Mouse (Mus musculus): Measurements from ENCODE around the gene Pfas. TPM values are rescaled to one million over a fixed set of nuclear protein-coding genes. Genes with fewer than 3 reads are reported as not detected.
"Not testable (repeated sequence)": the region's sequence is repeated elsewhere in the genome, so short reads cannot be mapped to it uniquely, and the experiment has no call there.

Gene Pfas
- polyA plus RNA-seq, 3 experiments from 2014 or later, result 22.0 to 29.0 (median 24.8) TPM

DNA sequence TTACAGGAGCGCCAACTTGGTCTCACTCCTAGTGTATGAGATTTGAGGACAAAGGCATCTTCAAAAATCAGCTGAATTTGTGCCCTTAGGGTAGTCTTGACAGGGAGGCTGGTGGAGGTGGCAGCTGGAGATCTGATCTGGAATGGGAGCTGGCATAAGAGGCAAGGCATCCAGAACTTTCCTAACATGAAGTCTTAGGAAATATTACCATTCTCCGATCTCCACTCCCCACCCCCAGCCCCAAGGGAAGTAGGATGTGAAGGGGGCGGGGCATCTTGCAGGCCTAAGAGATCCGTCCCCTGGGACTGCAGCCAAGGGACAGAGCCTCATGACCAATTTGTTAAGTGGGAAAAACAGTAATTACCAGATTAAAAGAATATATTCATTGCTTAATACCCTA is 38.0 kb downstream of the Pfas start:
- ATAC-seq, result no peak

DNA sequence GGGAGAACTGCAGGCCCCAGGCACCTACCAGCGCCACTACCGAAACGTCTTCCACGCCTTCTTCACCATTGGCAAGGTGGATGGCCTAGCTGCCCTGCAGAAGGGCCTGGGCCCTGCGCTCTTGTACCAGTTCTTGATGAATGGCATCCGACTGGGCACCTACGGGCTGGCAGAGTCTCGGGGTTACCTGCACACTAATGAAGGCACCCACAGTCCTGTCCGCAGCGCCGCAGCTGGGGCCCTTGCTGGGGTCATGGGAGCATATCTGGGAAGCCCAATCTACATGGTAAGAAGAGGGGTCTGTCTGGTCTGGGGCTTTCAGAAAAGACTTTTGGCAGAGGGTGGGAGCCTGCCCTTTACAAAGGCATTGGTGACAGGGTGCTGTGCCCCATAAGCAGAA is 39.5 kb downstream of the Pfas start:
- no peak for ATAC-seq

DNA sequence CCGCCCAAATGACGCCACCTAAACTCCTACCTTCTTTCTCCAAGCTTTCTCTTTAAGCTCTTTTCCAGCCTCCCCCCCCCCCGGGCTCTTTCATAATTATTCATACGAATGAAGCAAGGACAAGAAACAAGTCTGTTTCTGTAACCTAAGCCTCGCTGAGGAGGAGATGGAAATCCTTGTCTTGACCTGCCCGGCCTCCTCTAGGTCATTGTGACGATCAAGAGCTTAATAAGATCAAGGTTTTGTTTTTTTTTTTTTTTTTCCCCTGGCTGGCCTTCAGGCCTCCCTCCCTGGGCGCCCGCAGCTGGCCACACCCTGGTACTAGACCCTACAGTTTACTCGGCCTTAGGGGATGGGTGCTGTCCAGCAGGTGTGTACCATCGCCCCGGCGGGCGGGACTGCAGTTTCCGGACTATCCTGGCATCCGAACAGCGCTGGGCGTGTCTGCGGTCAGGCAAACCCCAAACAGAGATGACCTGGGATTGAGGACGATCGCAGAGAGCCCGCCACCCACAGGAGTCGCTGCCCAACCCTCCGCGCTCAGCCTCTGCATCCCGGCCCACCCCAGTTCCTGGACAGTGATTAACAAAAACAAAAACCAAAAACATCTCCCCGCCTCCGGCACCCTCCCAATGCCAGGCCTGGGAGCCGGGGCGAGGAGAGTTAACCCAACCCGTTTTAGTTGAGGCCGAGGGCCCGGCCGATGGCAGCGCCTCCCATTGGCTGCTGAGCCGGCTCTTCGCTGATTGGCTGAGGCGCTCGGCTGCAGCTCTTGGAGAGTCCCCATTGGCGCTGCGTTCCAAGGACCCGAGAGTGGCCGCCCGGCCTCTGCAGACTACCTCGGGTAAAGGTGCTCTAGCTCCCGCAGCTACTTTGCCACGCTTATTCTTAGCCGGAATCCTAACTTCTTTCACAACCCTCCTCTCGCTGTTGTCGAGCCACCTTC is 40.6 kb downstream of the Pfas start, which contains the start of gene Slc25a35:
Gene Slc25a35, plus strand, starts transcription at position 795 of the 946 bp plus-strand sequence.
- ATAC-seq, result peak; percentile 93

DNA sequence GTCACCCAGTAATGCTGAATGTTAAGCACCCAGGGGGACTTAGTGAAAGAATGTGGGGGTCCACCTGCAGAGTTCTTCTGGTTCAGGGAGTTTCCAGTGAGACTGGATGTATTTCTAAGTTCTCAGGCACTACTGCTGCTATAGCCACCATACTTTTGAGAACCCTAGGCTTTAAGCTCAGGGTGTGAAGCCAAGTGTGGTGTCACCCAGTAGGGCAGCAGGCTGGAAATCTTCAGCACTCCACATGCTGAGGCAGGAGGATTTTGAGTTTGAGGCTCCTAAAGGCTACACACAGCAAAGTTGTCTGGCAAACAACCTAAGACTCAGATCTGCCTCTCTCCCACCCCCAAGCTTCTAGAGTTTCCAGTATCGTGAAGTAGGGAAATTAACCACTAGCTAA is 41.7 kb downstream of the Pfas start:
- no peak for ATAC-seq

DNA sequence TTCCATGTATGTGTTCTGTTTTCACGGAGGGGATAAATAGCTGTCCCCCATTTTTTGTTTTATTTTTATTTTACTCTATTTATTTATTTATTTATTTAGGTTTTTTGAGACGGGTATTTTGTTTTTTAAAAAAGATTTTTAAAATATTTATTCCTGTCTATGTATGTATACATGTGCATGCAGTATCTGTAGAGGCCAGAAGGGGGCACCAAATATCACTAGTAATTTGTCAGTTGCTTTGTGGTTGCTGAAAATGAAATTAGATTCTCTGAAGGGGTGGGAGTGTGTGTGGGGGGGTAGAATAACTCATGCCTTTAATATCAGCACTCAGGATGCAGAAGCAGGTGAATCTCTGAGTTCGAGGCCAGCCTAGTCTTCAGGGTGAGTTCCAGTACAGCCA is 42.4 kb downstream of the Pfas start:
- peak; percentile 23 for ATAC-seq

- ATAC-seq, result no peak
Observed at GRCm38 (mm10) chr11:68965050-68965449, 43.2 kb downstream of the Pfas start.

DNA sequence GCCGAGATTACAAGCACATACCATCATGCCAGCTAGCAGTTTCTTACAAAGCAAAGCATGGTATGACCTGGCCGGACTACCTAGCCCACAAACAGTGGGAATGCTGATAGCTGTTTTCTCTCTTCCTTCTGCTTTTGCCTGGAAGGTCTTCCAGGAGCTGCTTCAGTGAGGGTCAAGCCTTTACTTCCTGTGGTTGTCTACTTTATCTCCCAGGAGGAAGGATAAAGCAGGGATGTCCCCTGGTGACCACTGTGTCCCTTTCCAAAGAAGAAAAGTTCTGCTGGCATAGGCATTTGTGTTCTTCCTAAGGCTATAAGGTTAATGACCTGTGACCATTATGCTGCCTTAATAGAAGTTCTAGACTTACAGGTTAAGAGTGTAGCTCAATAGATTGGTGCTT is 44.9 kb downstream of the Pfas start:
- no peak for ATAC-seq

DNA sequence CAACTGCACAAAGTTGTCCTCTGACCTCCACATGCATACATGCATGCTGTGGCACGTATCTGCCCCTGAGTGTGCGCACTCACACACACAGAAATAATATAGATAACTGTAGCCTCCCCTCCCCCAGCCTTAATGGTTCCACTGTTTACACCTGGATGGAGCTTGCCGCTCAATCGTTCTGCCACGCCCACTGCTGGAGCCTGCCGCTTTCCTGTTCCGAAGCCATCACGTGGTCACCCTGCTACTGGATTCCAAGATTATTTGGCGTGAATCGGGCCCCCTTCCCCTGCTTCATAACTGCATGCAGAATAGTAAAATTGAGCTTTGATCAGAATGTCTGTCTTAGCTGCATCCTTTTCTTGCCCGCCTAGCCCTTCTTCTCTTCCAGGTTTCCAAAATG is 46.1 kb downstream of the Pfas start:
- not testable (repeated sequence) for ATAC-seq

DNA sequence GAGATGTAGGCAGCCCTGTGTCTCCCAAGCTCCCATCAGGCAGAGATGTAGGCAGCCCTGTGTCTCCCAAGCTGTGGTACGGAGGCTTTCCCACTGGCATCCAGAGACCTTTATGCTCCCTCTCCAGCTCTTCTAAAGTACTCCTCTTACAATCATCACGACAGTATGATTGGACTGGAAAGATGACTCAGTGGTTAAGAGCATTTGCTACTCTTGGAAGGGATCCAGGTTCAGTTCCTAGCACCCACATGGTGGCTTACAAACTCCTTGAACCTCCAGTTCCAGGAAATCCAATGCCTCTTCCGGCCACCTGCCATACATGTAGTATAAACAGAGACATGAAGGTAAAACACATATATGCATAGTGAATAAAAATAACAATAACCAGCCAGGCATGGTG is 46.7 kb downstream of the Pfas start:
- no peak for ATAC-seq

GRCm38 (mm10) chr11:68957971-68958370 is 50.3 kb downstream of the Pfas start:
- no peak for ATAC-seq

DNA sequence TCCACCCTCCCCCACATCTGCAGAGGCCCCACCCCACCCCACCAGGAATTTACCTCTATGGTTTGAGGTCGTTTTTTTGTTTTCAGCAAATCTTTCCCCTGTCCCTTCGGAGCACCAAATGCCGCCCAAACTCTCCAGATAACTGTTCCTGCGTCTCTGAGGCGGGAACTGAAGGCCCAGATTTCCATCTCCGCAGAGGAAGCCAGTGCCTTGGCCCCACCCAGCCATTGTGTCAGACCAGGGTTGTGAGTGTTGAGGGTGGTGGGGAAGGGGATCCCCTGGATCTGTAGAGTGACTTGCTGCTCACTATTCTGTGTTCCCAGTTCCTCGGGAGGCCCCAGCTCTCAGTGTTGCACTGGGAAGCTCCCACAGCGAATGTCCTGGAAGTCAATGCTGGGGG is 51.0 kb downstream of the Pfas start, which contains the start of gene Arhgef15:
Gene Arhgef15, minus strand, starts transcription at position 173 of the 400 bp plus-strand sequence.
- ATAC-seq, result no peak

GRCm38 (mm10) chr11:68956697-68957096 is 51.6 kb downstream of the Pfas start:
- ATAC-seq, result no peak

- no peak for ATAC-seq
Observed at GRCm38 (mm10) chr11:68956107-68956506, 52.2 kb downstream of the Pfas start.

GRCm38 (mm10) chr11:68955473-68955872 is 52.8 kb downstream of the Pfas start:
- ATAC-seq, result no peak

- ATAC-seq, result no peak
Observed at GRCm38 (mm10) chr11:68954408-68954807, 53.9 kb downstream of the Pfas start.

DNA sequence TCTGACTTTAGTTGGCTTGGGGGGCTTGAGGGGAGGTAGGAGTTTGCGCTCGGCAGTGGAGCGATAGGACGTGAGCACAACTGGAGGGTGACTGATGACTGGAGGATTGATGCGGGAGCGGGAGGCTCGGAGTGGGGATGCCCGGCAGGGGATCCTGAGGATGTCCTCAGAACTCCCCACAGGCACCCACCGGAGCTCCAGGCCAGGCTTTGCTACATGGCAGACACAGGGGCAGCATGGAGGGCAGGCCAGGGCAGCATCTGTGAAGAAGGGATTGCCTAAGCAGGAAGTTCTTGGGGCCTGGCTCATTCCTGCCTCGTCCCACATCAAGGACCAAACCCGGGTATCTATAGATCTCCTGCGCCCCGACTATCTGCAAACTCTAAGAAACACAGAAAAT is 54.4 kb downstream of the Pfas start:
- ATAC-seq, result no peak

- ATAC-seq, result no peak
Observed at GRCm38 (mm10) chr11:68947542-68947993, 60.7 kb downstream of the Pfas start.

DNA sequence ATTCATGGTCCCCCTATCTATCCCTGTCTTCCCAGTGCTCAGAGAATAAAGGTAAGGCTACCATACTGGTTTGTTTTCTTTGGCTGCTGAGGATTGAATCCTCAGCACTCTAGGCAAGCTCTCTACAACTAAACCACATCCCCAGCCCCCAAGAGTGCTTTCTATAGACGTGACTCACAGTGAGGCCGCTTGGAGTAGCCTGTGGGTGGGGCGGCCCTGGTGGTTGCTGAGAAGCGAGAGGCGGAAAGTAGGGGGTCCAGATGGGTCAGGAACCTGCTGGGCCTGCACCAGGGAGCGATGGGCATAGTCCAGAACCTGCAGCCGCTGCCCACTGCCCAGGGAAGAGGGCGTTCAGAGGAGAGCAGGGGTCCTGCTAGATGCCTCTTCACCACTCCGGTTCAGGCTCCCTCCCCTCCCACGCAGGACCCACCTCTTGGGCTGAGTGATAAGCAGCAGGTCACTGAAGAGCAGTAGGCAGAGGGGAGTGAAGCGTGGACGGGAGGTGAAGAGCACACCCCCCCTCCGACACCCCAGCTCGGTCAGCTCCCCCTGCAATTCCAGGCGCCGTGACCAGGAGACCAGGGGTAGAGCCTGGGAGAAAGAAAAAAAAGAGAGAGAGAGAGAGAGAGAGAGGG is 61.3 kb downstream of the Pfas start:
- ATAC-seq, result no peak

DNA sequence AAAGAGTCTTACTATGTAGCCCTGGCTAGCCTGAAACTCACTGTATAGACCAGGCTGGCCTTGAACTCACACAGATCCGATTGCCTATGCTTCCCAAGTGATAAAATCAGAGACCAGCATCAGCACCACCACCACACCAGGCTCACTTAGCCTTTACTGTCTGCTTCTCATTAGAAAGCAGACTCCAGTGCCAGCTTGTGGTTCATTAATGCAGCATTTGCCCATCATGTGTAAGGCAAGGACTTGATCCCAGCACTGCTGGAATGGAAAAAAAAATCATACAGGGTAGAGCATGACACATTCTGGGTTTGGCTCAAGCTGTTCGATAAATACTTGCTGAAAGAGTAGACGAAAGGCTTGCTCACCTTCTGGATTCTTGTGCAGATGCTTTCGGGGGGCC is 62.3 kb downstream of the Pfas start:
- no peak for ATAC-seq

- no peak for ATAC-seq
Observed at GRCm38 (mm10) chr11:68945245-68945644, 63.0 kb downstream of the Pfas start.

- no peak for ATAC-seq
Observed at GRCm38 (mm10) chr11:68942731-68943130, 65.5 kb downstream of the Pfas start.

- no peak for ATAC-seq
Observed at GRCm38 (mm10) chr11:68940516-68940915, 67.7 kb downstream of the Pfas start.

- ATAC-seq, result peak; percentile 99
Observed at GRCm38 (mm10) chr11:68939451-68940304, 68.6 kb downstream of the Pfas start.
